32 mouse cellular contexts compared by ENCODE assay signal in genomic region chr16:44380006-44380405, GRCm38 (mm10). TPM values are rescaled to one million over a fixed set of nuclear protein-coding genes. Genes with fewer than 3 reads are reported as not detected.
"Had no signal": no experiment of that assay in that cellular context is flagged by ENCODE, and none has a peak within 500 bp of the region (broad histone marks: within the 10 kb centered on the region; RNA-seq: fewer than 3 reads in every experiment).

No protein-coding gene starts in this region.

- H3K27ac ChIP-seq: gastrocnemius, adult 2 months; heart, embryonic 13.5 days; heart, embryonic 15.5 days; hindbrain, embryonic 13.5 days; hindbrain, embryonic 15.5 days; hindbrain, postnatal 0 days; kidney, embryonic 15.5 days; kidney, postnatal 0 days; limb, embryonic 13.5 days; limb, embryonic 15.5 days; liver, embryonic 12.5 days; liver, embryonic 14.5 days had no signal

- H3K9me3 ChIP-seq: heart, embryonic 13.5 days; heart, embryonic 15.5 days; hindbrain, embryonic 13.5 days; hindbrain, embryonic 15.5 days; kidney, embryonic 15.5 days; limb, embryonic 13.5 days; limb, embryonic 15.5 days; liver, embryonic 12.5 days had no signal

- H3K4me1 ChIP-seq: heart, embryonic 15.5 days; hindbrain, embryonic 15.5 days; liver, embryonic 12.5 days had no signal

- H3K4me3 ChIP-seq: gastrocnemius, adult 2 months; heart, embryonic 13.5 days; heart, embryonic 15.5 days; hindbrain, embryonic 13.5 days; hindbrain, embryonic 15.5 days; kidney, embryonic 15.5 days; limb, embryonic 13.5 days; limb, embryonic 15.5 days; liver, embryonic 12.5 days had no signal

- H3K27me3 ChIP-seq: heart, embryonic 13.5 days; heart, embryonic 15.5 days; hindbrain, embryonic 13.5 days; hindbrain, embryonic 15.5 days; kidney, embryonic 15.5 days; limb, embryonic 13.5 days; limb, embryonic 15.5 days; liver, embryonic 12.5 days had no signal

- DNase-seq: gastrocnemius, adult 2 months; gastrocnemius, postnatal 10 days; gastrocnemius, postnatal 36 days; heart, adult 18-20 months; heart, postnatal 14 days; heart, postnatal 36 days; kidney, adult 11 months; kidney, adult 2 months; kidney, adult 9 months; kidney, postnatal 14 days; kidney, postnatal 36 days; layer of hippocampus, adult 9-11 months; layer of hippocampus, postnatal 36 days; left cerebral cortex, postnatal 4 days; lung, adult 18-20 months had no signal

- H3K4me2 ChIP-seq: heart, embryonic 11.5 days; heart, embryonic 13.5 days; heart, embryonic 15.5 days; hindbrain, embryonic 13.5 days; hindbrain, embryonic 15.5 days; kidney, embryonic 15.5 days; limb, embryonic 13.5 days; limb, embryonic 15.5 days; liver, embryonic 12.5 days had no signal

- H3K9ac ChIP-seq: heart, embryonic 13.5 days; heart, embryonic 15.5 days; hindbrain, embryonic 13.5 days; hindbrain, embryonic 15.5 days; kidney, embryonic 15.5 days; limb, embryonic 13.5 days; limb, embryonic 15.5 days; liver, embryonic 12.5 days; liver, embryonic 14.5 days had no signal

- H3K36me3 ChIP-seq: hindbrain, embryonic 15.5 days had no signal

- ATAC-seq: hindbrain, postnatal 0 days; intestine, embryonic 16.5 days; liver, embryonic 12.5 days had no signal

RNA-seq across cellular contexts. Expression of gene Cfap44, which starts 14.6 kb away (rescaled TPM):
- total RNA-seq: gastrocnemius, adult 2 months; gastrocnemius, postnatal 36 days; heart, postnatal 36 days; hematopoietic stem cell, adult 5-6 weeks; liver, adult 2 months had no signal
- polyA plus RNA-seq: heart, embryonic 13.5 days; heart, postnatal 0 days; large intestine, adult 2 months; liver, adult 2 months had no signal

RNA-seq across cellular contexts. Expression of gene Sidt1, which starts 47.0 kb away (rescaled TPM):
- polyA plus RNA-seq: heart, embryonic 11.5 days; heart, embryonic 13.5 days; liver, embryonic 12.5 days had no signal
